Mouse (Mus musculus): Measurements from ENCODE around the gene Cpb2.

DNA sequence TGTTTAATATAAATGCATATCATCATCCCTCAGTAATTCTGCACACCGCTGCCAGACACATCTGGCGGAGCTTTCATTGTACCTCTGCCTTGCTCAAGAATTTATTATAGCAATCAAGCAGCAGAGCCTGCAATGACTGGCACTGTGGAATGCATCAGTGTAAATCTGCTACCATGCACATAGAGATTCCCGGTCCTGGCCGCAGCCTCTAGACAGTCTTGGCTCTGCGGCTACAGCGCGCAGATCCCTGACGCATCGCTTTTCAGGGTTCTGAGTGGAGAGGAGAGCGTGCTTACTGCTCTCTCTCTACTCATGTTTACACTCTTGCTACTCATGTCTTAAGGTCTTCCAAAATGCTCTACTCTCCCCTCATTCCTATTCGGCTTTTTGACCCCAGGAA, 28.3 kb upstream of the Cpb2 start:
- no peak for TF ChIP-seq CTCF (IDR thresholded peaks at IDR 0.05; ENCODE audit: borderline replicate concordance, control insufficient read depth, extremely low read depth, insufficient read depth, low read length, poor library complexity)
- no peak for TF ChIP-seq POLR2A (IDR thresholded peaks at IDR 0.05; ENCODE audit: control insufficient read depth, extremely low read depth, insufficient read depth, low read length, poor library complexity)

Measured in thymus, adult 2 months (tissue).